Mouse (Mus musculus) CD4-positive, CD25-positive, alpha-beta regulatory T cell, adult 4 months (primary cell): ENCODE results near the gene Lcmt1. TPM values are rescaled to one million over a fixed set of nuclear protein-coding genes. Genes with fewer than 3 reads are reported as not detected.

Experiments
- ATAC-seq: one replicate; pipeline ENCODE4 v1.8.0; 2017
- polyA plus RNA-seq, 2 experiments: library from polyadenylated mRNA; unstranded; fragments of 100-300 nt; shearing (Covaris generic); gene quantifications; one replicate each; pipeline ENCODE4 v1.2.1; 2017

Gene Lcmt1
- polyA plus RNA-seq, result 10 to 100 TPM; 25.5 to 32.4 TPM

- ATAC-seq, result peak; percentile 93
Observed at GRCm38 (mm10) chr7:123369759-123370481, at the start of gene Lcmt1, which contains the start of gene Arhgap17. Gene Lcmt1 (plus strand): TSS chr7:123369784. Gene Arhgap17 (minus strand): TSS chr7:123369915.

- ATAC-seq, result peak; percentile 88
Observed at GRCm38 (mm10) chr7:123322452-123323121, 47.0 kb upstream of the Lcmt1 start.

GRCm38 (mm10) chr7:123323388-123323787, 46.2 kb upstream of the Lcmt1 start:
- no peak for ATAC-seq

GRCm38 (mm10) chr7:123324105-123324504, 45.5 kb upstream of the Lcmt1 start:
- ATAC-seq, result no peak

GRCm38 (mm10) chr7:123326062-123326461, 43.5 kb upstream of the Lcmt1 start:
- ATAC-seq, result no peak

- ATAC-seq, result no peak
Observed at GRCm38 (mm10) chr7:123326901-123327300, 42.7 kb upstream of the Lcmt1 start.

- no peak for ATAC-seq
Observed at GRCm38 (mm10) chr7:123327909-123328308, 41.7 kb upstream of the Lcmt1 start.

- ATAC-seq, result no peak
Observed at GRCm38 (mm10) chr7:123330506-123330905, 39.1 kb upstream of the Lcmt1 start.

- no peak for ATAC-seq
Observed at GRCm38 (mm10) chr7:123336322-123336721, 33.3 kb upstream of the Lcmt1 start.

GRCm38 (mm10) chr7:123338351-123338750, 31.2 kb upstream of the Lcmt1 start:
- no peak for ATAC-seq

- ATAC-seq, result no peak
Observed at GRCm38 (mm10) chr7:123341896-123342295, 27.7 kb upstream of the Lcmt1 start.

GRCm38 (mm10) chr7:123344079-123344780, 25.4 kb upstream of the Lcmt1 start:
- ATAC-seq, result no peak

- ATAC-seq, result no peak
Observed at GRCm38 (mm10) chr7:123345041-123345544, 24.5 kb upstream of the Lcmt1 start.

- ATAC-seq, result peak; percentile 38
Observed at GRCm38 (mm10) chr7:123346631-123347290, 22.8 kb upstream of the Lcmt1 start.

GRCm38 (mm10) chr7:123349813-123350212, 19.8 kb upstream of the Lcmt1 start:
- ATAC-seq, result no peak

GRCm38 (mm10) chr7:123350243-123350642, 19.3 kb upstream of the Lcmt1 start:
- ATAC-seq, result no peak

- no peak for ATAC-seq
Observed at GRCm38 (mm10) chr7:123353081-123353480, 16.5 kb upstream of the Lcmt1 start.

GRCm38 (mm10) chr7:123353879-123354278, 15.7 kb upstream of the Lcmt1 start:
- no peak for ATAC-seq

- ATAC-seq, result no peak
Observed at GRCm38 (mm10) chr7:123354392-123354791, 15.2 kb upstream of the Lcmt1 start.

- no peak for ATAC-seq
Observed at GRCm38 (mm10) chr7:123354851-123355250, 14.7 kb upstream of the Lcmt1 start.

- no peak for ATAC-seq
Observed at GRCm38 (mm10) chr7:123356158-123356557, 13.4 kb upstream of the Lcmt1 start.

GRCm38 (mm10) chr7:123359101-123359500, 10.5 kb upstream of the Lcmt1 start:
- no peak for ATAC-seq

GRCm38 (mm10) chr7:123360185-123360584, 9.4 kb upstream of the Lcmt1 start:
- peak; percentile 59 for ATAC-seq
